Mouse (Mus musculus) liver, embryonic 14.5 days (tissue): Measurements from ENCODE around the gene Prrc2b.

ENCODE experiments used
- CTCF ChIP-seq: IDR thresholded peaks from 2 replicates; pipeline ENCODE4 v1.5.1; 2016; ENCODE audit warnings: antibody characterized with exemption, low read depth, control low read depth
- EP300 ChIP-seq: IDR thresholded peaks from 2 replicates; pipeline ENCODE4 v1.6.1; 2016; ENCODE audit warnings: antibody characterized with exemption, low read depth

DNA sequence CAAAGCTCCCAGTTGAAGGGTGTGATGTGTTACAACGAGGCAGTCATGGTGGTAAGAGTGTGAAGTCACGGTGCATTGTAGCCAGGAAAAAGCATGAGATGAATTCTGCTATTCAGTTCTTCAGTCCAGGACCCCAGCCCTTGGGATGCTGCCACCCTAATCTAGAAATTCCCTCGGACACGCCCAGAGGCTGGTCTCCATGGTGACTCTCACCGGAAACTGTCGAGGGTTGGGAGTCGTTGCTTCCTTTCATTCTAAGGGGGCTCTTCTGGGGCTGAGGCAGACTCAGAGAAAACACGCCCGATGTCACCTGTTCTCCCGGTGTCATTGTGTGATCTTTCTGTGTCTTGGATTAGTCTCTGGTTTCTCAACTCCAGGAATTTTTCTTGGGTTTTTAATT, 15.7 kb downstream of the Prrc2b start:
- TF ChIP-seq CTCF: no peak
- no peak for TF ChIP-seq EP300
